Mouse (Mus musculus): ENCODE measurements around the gene Eno3. TPM values are rescaled to one million over a fixed set of nuclear protein-coding genes. Genes with fewer than 3 reads are reported as not detected.

Eno3 gene
- 1,792 TPM for polyA plus RNA-seq (2012; fragmentation: generic; extraction: Trizol)

- peaks cover 22% of the 10 kb centered on the region for H3K36me3 ChIP-seq (ENCODE audit: control insufficient read depth, insufficient read depth)
- peak within 1 kb of the TSS; percentile 94 for H3K4me3 ChIP-seq
- H3K79me2 ChIP-seq (ENCODE audit: control insufficient read depth, insufficient read depth) = peaks cover 63% of the 10 kb centered on the region
- peak within 1 kb of the TSS; percentile 88 for H3ac ChIP-seq (ENCODE audit: control insufficient read depth, insufficient read length)
- H3K27me3 ChIP-seq (ENCODE audit: control insufficient read depth, insufficient read depth, insufficient read length) = no peaks in the 10 kb centered on the region
- peak within 1 kb of the TSS; percentile 97 for H3K4me2 ChIP-seq (ENCODE audit: low read depth)
- TF ChIP-seq TCF3 (IDR thresholded peaks at IDR 0.05; ENCODE audit: insufficient read length, low read depth) (no peak), MYOD1 (IDR thresholded peaks at IDR 0.05; ENCODE audit: control insufficient read depth in 1 of 3, insufficient read length in 2 of 3, low read depth in 2 of 3) (peak in 1 of 3 experiments; percentile 43), MYOG (IDR thresholded peaks at IDR 0.05; ENCODE audit: control insufficient read depth in 1 of 3, insufficient read depth in 1 of 3, insufficient read length in 2 of 3, low read depth in 2 of 3) (peak in 1 of 3 experiments; percentile 40), POLR2AphosphoS2 (IDR thresholded peaks at IDR 0.05; ENCODE audit: insufficient read length, low read depth) (peak; percentile 80), POLR2A (IDR thresholded peaks at IDR 0.05; ENCODE audit: insufficient read length, low read depth) (peak; percentile 71)
Observed at GRCm38 (mm10) chr11:70656964-70657363, at the start of gene Eno3. Eno3 (plus strand) TSS chr11:70657202.

- Histone ChIP-seq H3ac (ENCODE audit: control insufficient read depth, insufficient read length) (no peak overlapping the region), H3K4me3 (no peak overlapping the region), H3K27me3 (ENCODE audit: control insufficient read depth, insufficient read depth, insufficient read length) (no peaks in the 10 kb centered on the region), H3K36me3 (ENCODE audit: control insufficient read depth, insufficient read depth) (peaks cover 6% of the 10 kb centered on the region), H3K4me2 (ENCODE audit: low read depth) (no peak overlapping the region), H3K79me2 (ENCODE audit: control insufficient read depth, insufficient read depth) (no peaks in the 10 kb centered on the region)
- TF ChIP-seq SRF (IDR thresholded peaks at IDR 0.05; ENCODE audit: control insufficient read depth, insufficient read length, low read depth) = no peak
Observed at GRCm38 (mm10) chr11:70607611-70608010, 49.4 kb upstream of the Eno3 start.

GRCm38 (mm10) chr11:70608381-70609066 lies 48.5 kb upstream of the Eno3 start:
- H3ac ChIP-seq (ENCODE audit: control insufficient read depth, insufficient read length) = no peak overlapping the region
- TF ChIP-seq CEBPB (IDR thresholded peaks at IDR 0.05; ENCODE audit: insufficient read depth, poor library complexity, severe bottlenecking) (no peak), MAX (IDR thresholded peaks at IDR 0.05; ENCODE audit: low read depth) (no peak), POLR2AphosphoS2 (IDR thresholded peaks at IDR 0.05; ENCODE audit: insufficient read length, low read depth) (no peak), TCF12 (IDR thresholded peaks at IDR 0.05; ENCODE audit: insufficient read depth, poor library complexity, severe bottlenecking) (no peak), MYOD1 (IDR thresholded peaks at IDR 0.05; ENCODE audit: control insufficient read depth in 1 of 3, insufficient read length in 2 of 3, low read depth in 2 of 3) (no peak), TCF3 (IDR thresholded peaks at IDR 0.05; ENCODE audit: insufficient read length, low read depth) (no peak), MYOG (IDR thresholded peaks at IDR 0.05; ENCODE audit: control insufficient read depth in 1 of 3, insufficient read depth in 1 of 3, insufficient read length in 2 of 3, low read depth in 2 of 3) (no peak), E2F4 (IDR thresholded peaks at IDR 0.05; ENCODE audit: insufficient read depth) (no peak), SRF (IDR thresholded peaks at IDR 0.05; ENCODE audit: control insufficient read depth, insufficient read length, low read depth) (no peak), USF1 (IDR thresholded peaks at IDR 0.05; ENCODE audit: low read depth) (no peak), REST (IDR thresholded peaks at IDR 0.05; ENCODE audit: insufficient read depth, insufficient read length) (no peak), POLR2A (IDR thresholded peaks at IDR 0.05; ENCODE audit: insufficient read length, low read depth) (no peak)
- no peaks in the 10 kb centered on the region for H3K27me3 ChIP-seq (ENCODE audit: control insufficient read depth, insufficient read depth, insufficient read length)
- no peak overlapping the region for H3K4me2 ChIP-seq (ENCODE audit: low read depth)
- peaks cover 7% of the 10 kb centered on the region for H3K36me3 ChIP-seq (ENCODE audit: control insufficient read depth, insufficient read depth)
- no peak overlapping the region for H3K4me3 ChIP-seq
- no peaks in the 10 kb centered on the region for H3K79me2 ChIP-seq (ENCODE audit: control insufficient read depth, insufficient read depth)

GRCm38 (mm10) chr11:70610752-70611151 lies 46.2 kb upstream of the Eno3 start:
- no peaks in the 10 kb centered on the region for H3K27me3 ChIP-seq (ENCODE audit: control insufficient read depth, insufficient read depth, insufficient read length)
- no peak overlapping the region for H3K4me2 ChIP-seq (ENCODE audit: low read depth)
- no peaks in the 10 kb centered on the region for H3K79me2 ChIP-seq (ENCODE audit: control insufficient read depth, insufficient read depth)
- no peak overlapping the region for H3K4me3 ChIP-seq
- TF ChIP-seq MYOD1 (IDR thresholded peaks at IDR 0.05; ENCODE audit: control insufficient read depth in 1 of 3, insufficient read length in 2 of 3, low read depth in 2 of 3) = no peak
- no peak for TF ChIP-seq TCF12 (IDR thresholded peaks at IDR 0.05; ENCODE audit: insufficient read depth, poor library complexity, severe bottlenecking)
- no peak for TF ChIP-seq POLR2AphosphoS2 (IDR thresholded peaks at IDR 0.05; ENCODE audit: insufficient read length, low read depth)
- no peak for TF ChIP-seq E2F4 (IDR thresholded peaks at IDR 0.05; ENCODE audit: insufficient read depth)
- no peak for TF ChIP-seq TCF3 (IDR thresholded peaks at IDR 0.05; ENCODE audit: insufficient read length, low read depth)
- no peak for TF ChIP-seq MAX (IDR thresholded peaks at IDR 0.05; ENCODE audit: low read depth)
- TF ChIP-seq USF1 (IDR thresholded peaks at IDR 0.05; ENCODE audit: low read depth) = no peak
- H3K36me3 ChIP-seq (ENCODE audit: control insufficient read depth, insufficient read depth) = peaks cover 7% of the 10 kb centered on the region
- H3ac ChIP-seq (ENCODE audit: control insufficient read depth, insufficient read length) = no peak overlapping the region

- Histone ChIP-seq H3K36me3 (ENCODE audit: control insufficient read depth, insufficient read depth) (peaks cover 7% of the 10 kb centered on the region), H3K4me3 (no peak overlapping the region), H3K27me3 (ENCODE audit: control insufficient read depth, insufficient read depth, insufficient read length) (no peaks in the 10 kb centered on the region), H3ac (ENCODE audit: control insufficient read depth, insufficient read length) (no peak overlapping the region), H3K4me2 (ENCODE audit: low read depth) (no peak overlapping the region), H3K79me2 (ENCODE audit: control insufficient read depth, insufficient read depth) (no peaks in the 10 kb centered on the region)
- TF ChIP-seq MYOG (IDR thresholded peaks at IDR 0.05; ENCODE audit: control insufficient read depth in 1 of 3, insufficient read depth in 1 of 3, insufficient read length in 2 of 3, low read depth in 2 of 3) = no peak
- TF ChIP-seq E2F4 (IDR thresholded peaks at IDR 0.05; ENCODE audit: insufficient read depth) = no peak
- no peak for TF ChIP-seq MYOD1 (IDR thresholded peaks at IDR 0.05; ENCODE audit: control insufficient read depth in 1 of 3, insufficient read length in 2 of 3, low read depth in 2 of 3)
- TF ChIP-seq USF1 (IDR thresholded peaks at IDR 0.05; ENCODE audit: low read depth) = no peak
- TF ChIP-seq POLR2AphosphoS2 (IDR thresholded peaks at IDR 0.05; ENCODE audit: insufficient read length, low read depth) = no peak
- TF ChIP-seq TCF12 (IDR thresholded peaks at IDR 0.05; ENCODE audit: insufficient read depth, poor library complexity, severe bottlenecking) = no peak
Observed at GRCm38 (mm10) chr11:70612505-70612904, 44.5 kb upstream of the Eno3 start.

All from myocyte (in vitro differentiated cells).